Mouse (Mus musculus): ENCODE data around the gene Tbc1d23. TPM values are rescaled to one million over a fixed set of nuclear protein-coding genes. Genes with fewer than 3 reads are reported as not detected.

The Tbc1d23 gene
- polyA plus RNA-seq, 1 experiment from 2014 or later, result 20.6 TPM

DNA sequence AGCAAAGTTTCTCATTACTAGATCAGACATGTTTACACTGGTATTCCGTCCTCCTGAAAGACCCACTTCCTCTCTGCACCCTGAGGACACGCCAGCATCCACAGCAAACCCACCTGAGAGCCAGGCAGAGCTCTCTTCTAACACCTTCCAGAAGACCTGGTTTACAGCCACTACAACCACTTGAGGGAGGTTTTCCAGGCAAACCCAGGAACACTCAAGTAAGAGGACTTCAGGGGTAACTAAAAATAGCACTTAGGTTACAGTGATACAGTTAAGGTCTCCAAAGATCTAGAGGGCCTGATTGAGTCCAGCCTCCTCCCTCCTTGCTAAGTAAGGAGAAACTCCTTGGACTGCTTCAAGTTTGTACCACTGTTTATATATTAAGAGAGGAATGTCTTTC is 23.0 kb downstream of the Tbc1d23 start:
- no peak for ATAC-seq (ENCODE audit: insufficient number of reproducible peaks, low FRiP score)
- H3K4me3 ChIP-seq, result no peak overlapping the region
- 66% methylated on average over 2 of the region's 2 CpGs for WGBS
- H3K4me1 ChIP-seq (replicated peaks), result peaks cover 6% of the 10 kb centered on the region
- no peak overlapping the region; the same call in 1 of the 2 replicates for H3K27ac ChIP-seq (ENCODE audit: poor library complexity, severe bottlenecking)
- H3K9ac ChIP-seq, result no peak overlapping the region
- no peaks in the 10 kb centered on the region for H3K9me3 ChIP-seq (replicated peaks)
- H3K27me3 ChIP-seq (replicated peaks), result no peaks in the 10 kb centered on the region
- H3K4me2 ChIP-seq, result no peak overlapping the region
- peaks cover 40% of the 10 kb centered on the region for H3K36me3 ChIP-seq

DNA sequence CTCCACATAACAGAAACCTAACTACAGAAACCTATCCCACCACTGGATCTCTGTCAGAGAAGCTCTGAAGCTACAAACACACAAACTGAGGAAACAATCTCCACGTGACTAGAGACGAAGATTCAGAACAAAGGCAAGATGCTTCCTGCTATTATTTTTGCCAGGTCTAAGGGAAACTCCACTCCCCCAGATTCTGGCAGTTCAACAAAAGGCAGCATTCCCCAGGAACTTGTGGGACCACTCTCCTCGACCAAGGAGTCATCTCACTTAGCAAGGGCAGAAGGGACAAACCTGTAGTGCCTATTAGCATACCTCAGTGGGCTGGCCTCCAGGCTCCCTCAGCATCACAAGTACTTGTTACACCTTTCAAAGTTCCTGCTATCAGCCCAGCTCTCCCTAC is 34.0 kb downstream of the Tbc1d23 start:
- no peaks in the 10 kb centered on the region for H3K27me3 ChIP-seq (replicated peaks)
- no peaks in the 10 kb centered on the region for H3K9me3 ChIP-seq (replicated peaks)
- H3K36me3 ChIP-seq, result peaks cover 45% of the 10 kb centered on the region
- ATAC-seq (ENCODE audit: insufficient number of reproducible peaks, low FRiP score), result no peak
- no peak overlapping the region for H3K27ac ChIP-seq (ENCODE audit: poor library complexity, severe bottlenecking)
- no peak overlapping the region for H3K4me3 ChIP-seq
- H3K9ac ChIP-seq, result no peak overlapping the region
- H3K4me1 ChIP-seq (replicated peaks), result no peaks in the 10 kb centered on the region
- H3K4me2 ChIP-seq, result no peak overlapping the region
- WGBS, result 61% methylated on average over 3 of the region's 3 CpGs

DNA sequence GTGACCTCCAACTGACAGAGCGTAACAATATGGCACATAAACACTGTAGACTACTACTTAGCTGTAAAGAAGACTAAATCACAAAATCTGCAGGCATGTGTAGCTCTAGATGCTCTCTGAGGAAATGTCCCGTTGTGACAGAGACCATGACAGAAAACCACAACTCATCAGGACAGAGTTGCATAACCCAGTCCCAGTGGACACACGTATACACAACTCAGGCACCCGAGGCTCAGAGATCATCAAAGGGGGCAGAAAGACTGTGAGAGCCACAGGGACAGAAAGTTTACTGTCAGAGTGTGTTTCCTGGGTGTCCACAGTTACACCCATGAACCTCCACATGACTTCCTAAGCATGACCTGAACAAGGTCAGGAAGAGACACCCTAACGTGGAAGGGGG is 34.7 kb downstream of the Tbc1d23 start:
- Histone ChIP-seq H3K27me3 (replicated peaks) (no peaks in the 10 kb centered on the region), H3K9me3 (replicated peaks) (no peaks in the 10 kb centered on the region), H3K4me3 (no peak overlapping the region), H3K4me1 (replicated peaks) (no peaks in the 10 kb centered on the region), H3K27ac (ENCODE audit: poor library complexity, severe bottlenecking) (no peak overlapping the region), H3K9ac (no peak overlapping the region), H3K4me2 (no peak overlapping the region), H3K36me3 (peaks cover 52% of the 10 kb centered on the region)
- 83% methylated on average over 5 of the region's 5 CpGs for WGBS
- no peak for ATAC-seq (ENCODE audit: insufficient number of reproducible peaks, low FRiP score)

DNA sequence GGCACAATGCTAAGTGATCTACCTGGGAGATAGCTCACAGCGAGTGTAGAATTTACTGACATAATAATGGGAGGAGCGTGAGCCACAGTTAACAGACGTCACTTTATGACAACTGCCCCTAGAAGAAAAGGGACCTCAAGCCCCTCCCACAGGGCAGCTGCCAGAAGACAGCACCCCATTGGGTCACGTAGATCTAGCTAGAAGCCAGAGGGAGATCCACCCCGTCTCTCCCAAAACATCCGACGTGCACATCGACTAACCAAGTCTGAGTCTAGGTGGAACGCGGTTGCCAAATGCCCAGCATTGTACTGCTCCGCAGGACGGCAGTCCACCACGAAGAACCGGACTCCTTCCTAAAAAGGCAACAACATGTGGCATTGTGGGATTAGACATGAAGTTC is 40.1 kb downstream of the Tbc1d23 start:
- H3K36me3 ChIP-seq, result peaks cover 51% of the 10 kb centered on the region
- no peak overlapping the region for H3K4me2 ChIP-seq
- peaks cover 3% of the 10 kb centered on the region; the same call in 1 of the 2 replicates for H3K4me1 ChIP-seq (replicated peaks)
- H3K27me3 ChIP-seq (replicated peaks), result no peaks in the 10 kb centered on the region
- ATAC-seq (ENCODE audit: insufficient number of reproducible peaks, low FRiP score), result no peak
- no peaks in the 10 kb centered on the region for H3K9me3 ChIP-seq (replicated peaks)
- no peak overlapping the region for H3K27ac ChIP-seq (ENCODE audit: poor library complexity, severe bottlenecking)
- H3K4me3 ChIP-seq, result no peak overlapping the region
- H3K9ac ChIP-seq, result no peak overlapping the region
- 92% methylated on average over 14 of the region's 14 CpGs for WGBS

DNA sequence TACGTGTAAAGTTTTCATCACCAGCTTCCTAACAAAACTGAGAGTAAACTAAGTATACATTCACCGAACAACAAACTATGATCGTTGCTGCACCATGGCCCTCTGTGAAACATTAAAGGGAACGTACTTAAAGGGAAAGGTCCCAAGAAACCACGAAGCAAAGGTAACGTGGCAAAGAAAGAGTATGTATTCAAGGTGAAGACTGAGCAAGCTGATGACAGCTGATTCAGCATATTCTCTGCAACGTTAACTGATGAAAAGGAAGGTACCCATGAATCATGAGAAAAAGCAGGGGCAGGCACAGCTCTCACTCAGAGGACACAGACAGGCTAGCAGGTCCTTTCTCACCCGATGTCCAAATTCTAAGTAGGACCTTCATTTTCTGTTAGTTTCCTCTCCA is 40.9 kb downstream of the Tbc1d23 start:
- peaks cover 3% of the 10 kb centered on the region; the same call in 1 of the 2 replicates for H3K4me1 ChIP-seq (replicated peaks)
- H3K4me2 ChIP-seq, result no peak overlapping the region
- H3K36me3 ChIP-seq, result peaks cover 56% of the 10 kb centered on the region
- no peaks in the 10 kb centered on the region for H3K9me3 ChIP-seq (replicated peaks)
- no peak overlapping the region for H3K27ac ChIP-seq (ENCODE audit: poor library complexity, severe bottlenecking)
- H3K27me3 ChIP-seq (replicated peaks), result no peaks in the 10 kb centered on the region
- 81% methylated on average over 8 of the region's 8 CpGs for WGBS
- no peak overlapping the region for H3K9ac ChIP-seq
- ATAC-seq (ENCODE audit: insufficient number of reproducible peaks, low FRiP score), result no peak
- H3K4me3 ChIP-seq, result no peak overlapping the region

DNA sequence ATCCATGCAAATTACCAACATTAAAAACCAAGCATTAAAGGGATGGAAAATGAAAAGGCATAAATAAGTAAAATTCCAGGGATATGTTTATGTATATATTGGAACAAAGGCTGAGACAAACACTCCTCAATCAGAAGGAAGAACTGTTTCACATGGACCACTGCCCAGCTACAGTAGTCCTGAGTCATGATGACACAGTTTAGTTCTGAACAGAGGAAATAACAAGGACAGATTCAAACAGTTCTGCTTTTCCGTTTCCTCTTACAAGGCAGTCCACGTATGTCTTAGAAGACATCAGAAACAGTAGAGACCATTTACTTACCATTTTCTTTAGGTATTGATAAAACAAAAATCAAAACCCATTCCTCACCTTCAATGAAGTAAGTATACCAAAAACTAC is 41.8 kb downstream of the Tbc1d23 start:
- Histone ChIP-seq H3K4me2 (no peak overlapping the region), H3K27ac (ENCODE audit: poor library complexity, severe bottlenecking) (no peak overlapping the region), H3K4me1 (replicated peaks) (peaks cover 3% of the 10 kb centered on the region; the same call in 1 of the 2 replicates), H3K4me3 (no peak overlapping the region), H3K9ac (no peak overlapping the region), H3K36me3 (peaks cover 51% of the 10 kb centered on the region), H3K27me3 (replicated peaks) (no peaks in the 10 kb centered on the region), H3K9me3 (replicated peaks) (no peaks in the 10 kb centered on the region)
- 76% methylated on average over 2 of the region's 2 CpGs for WGBS
- ATAC-seq (ENCODE audit: insufficient number of reproducible peaks, low FRiP score), result no peak

DNA sequence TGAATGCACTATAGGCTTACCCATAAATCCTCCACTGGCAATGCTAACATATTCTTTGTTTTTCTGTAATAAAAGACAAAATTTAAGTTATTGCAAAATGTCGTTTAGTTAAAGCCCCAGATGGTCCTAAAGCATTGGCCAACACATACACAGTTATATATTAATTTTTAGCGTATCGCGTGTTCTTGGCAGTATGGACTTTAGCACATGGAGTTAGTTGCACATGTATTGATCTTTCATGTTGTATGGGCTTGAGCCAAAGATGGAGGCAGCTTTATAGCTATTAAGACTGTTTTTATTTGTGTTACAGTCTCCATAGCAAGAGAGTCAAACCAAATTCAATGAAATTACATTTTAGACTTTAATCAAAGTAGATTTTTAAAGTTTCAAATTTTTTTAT is 44.7 kb downstream of the Tbc1d23 start:
- H3K27ac ChIP-seq (ENCODE audit: poor library complexity, severe bottlenecking), result no peak overlapping the region
- no peak for ATAC-seq (ENCODE audit: insufficient number of reproducible peaks, low FRiP score)
- H3K36me3 ChIP-seq, result peaks cover 58% of the 10 kb centered on the region
- no peak overlapping the region for H3K9ac ChIP-seq
- H3K27me3 ChIP-seq (replicated peaks), result no peaks in the 10 kb centered on the region
- 93% methylated on average over 4 of the region's 4 CpGs for WGBS
- H3K9me3 ChIP-seq (replicated peaks), result no peaks in the 10 kb centered on the region
- H3K4me3 ChIP-seq, result no peak overlapping the region
- no peak overlapping the region for H3K4me2 ChIP-seq
- peaks cover 3% of the 10 kb centered on the region; the same call in 1 of the 2 replicates for H3K4me1 ChIP-seq (replicated peaks)

DNA sequence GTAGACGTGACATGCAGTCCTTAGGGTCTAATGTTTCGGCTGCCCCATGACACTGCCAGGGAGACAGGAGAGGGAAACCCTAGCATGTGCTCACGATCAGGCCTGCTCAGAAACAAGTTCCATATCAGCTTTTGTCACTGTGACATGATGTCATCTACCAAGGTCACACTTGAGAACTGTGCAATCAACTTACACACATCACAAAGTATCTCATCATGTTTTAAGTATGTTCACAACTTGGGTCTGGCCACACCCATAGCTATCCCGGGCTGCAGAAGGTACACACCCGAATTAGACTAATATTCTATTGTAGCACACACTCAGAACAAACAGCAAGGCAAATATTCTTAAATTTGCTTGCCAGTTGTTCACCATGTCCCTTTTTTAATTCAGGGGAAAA is 49.3 kb downstream of the Tbc1d23 start:
- WGBS, result 78% methylated on average over 5 of the region's 5 CpGs
- H3K9me3 ChIP-seq (replicated peaks), result no peaks in the 10 kb centered on the region
- H3K27me3 ChIP-seq (replicated peaks), result no peaks in the 10 kb centered on the region
- H3K4me1 ChIP-seq (replicated peaks), result no peaks in the 10 kb centered on the region
- H3K9ac ChIP-seq, result no peak overlapping the region
- H3K4me2 ChIP-seq, result no peak overlapping the region
- peaks cover 56% of the 10 kb centered on the region for H3K36me3 ChIP-seq
- no peak for ATAC-seq (ENCODE audit: insufficient number of reproducible peaks, low FRiP score)
- H3K27ac ChIP-seq (ENCODE audit: poor library complexity, severe bottlenecking), result no peak overlapping the region
- no peak overlapping the region for H3K4me3 ChIP-seq

DNA sequence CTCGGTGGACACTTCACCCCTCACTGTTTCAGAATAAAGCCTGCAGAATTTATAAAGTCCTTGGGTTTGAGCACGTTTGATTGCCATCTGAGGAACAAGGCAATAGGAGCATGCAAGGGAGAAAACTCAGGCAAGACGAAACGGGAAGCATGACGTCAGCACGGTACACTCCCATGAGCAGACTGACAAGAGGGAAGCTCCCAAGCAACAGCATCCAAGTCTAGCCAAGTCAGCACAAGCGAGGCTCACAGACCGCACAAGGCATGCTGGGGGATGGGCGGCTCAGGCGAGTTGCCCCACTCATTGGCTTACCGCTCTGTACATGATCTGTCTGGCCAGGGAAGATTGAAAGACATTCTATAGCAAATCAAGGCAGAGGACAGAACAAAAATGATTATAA is 50.1 kb downstream of the Tbc1d23 start:
- H3K36me3 ChIP-seq, result peaks cover 62% of the 10 kb centered on the region
- ATAC-seq (ENCODE audit: insufficient number of reproducible peaks, low FRiP score), result no peak
- no peaks in the 10 kb centered on the region for H3K9me3 ChIP-seq (replicated peaks)
- no peaks in the 10 kb centered on the region for H3K27me3 ChIP-seq (replicated peaks)
- no peak overlapping the region for H3K27ac ChIP-seq (ENCODE audit: poor library complexity, severe bottlenecking)
- no peak overlapping the region for H3K4me3 ChIP-seq
- no peak overlapping the region for H3K4me2 ChIP-seq
- H3K4me1 ChIP-seq (replicated peaks), result no peaks in the 10 kb centered on the region
- no peak overlapping the region for H3K9ac ChIP-seq
- WGBS, result 79% methylated on average over 11 of the region's 11 CpGs

DNA sequence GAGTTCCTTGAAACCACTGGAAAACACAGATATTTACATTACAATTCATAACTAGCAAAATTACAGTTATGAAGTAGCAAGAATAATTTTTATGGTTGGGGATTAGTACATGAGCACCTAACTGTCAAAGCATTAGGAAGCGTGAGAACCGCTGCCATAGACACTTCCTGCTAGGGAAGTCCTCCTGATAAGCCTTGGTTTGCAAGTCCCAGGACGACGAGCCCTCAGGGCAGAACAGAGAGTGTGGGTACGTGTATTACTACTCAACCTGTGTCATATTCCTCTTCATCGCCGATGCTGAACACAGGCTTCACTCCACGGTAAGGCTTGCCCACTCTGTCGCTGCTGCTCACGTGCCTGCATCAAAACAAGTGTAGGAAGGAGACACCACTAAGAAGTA is 53.6 kb downstream of the Tbc1d23 start:
- Histone ChIP-seq H3K27me3 (replicated peaks) (no peaks in the 10 kb centered on the region), H3K4me1 (replicated peaks) (no peaks in the 10 kb centered on the region), H3K27ac (ENCODE audit: poor library complexity, severe bottlenecking) (no peak overlapping the region), H3K9ac (no peak overlapping the region), H3K36me3 (peaks cover 62% of the 10 kb centered on the region), H3K4me3 (no peak overlapping the region), H3K9me3 (replicated peaks) (no peaks in the 10 kb centered on the region), H3K4me2 (no peak overlapping the region)
- WGBS, result 73% methylated on average over 10 of the region's 10 CpGs
- ATAC-seq (ENCODE audit: insufficient number of reproducible peaks, low FRiP score), result no peak

DNA sequence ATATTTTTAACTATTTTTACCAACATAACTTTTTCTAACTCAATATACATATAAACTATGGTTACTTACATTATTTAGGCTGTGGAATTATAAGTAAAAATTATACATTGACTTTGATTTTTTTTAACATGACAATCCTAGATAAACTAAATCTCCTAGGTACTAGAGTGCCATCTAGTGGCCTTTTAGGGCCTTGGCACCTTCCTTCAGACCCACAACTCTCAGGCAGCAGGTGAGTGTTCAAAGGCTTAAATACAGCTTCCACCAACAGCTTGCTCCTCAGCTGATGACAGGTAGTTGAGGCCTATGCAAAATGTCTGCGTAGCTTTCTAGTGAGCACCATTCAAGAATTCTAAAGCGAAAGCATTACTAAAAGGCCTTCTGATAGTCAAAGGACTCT is 54.0 kb downstream of the Tbc1d23 start:
- Histone ChIP-seq H3K27ac (ENCODE audit: poor library complexity, severe bottlenecking) (no peak overlapping the region), H3K36me3 (peaks cover 62% of the 10 kb centered on the region), H3K4me2 (no peak overlapping the region), H3K9ac (no peak overlapping the region), H3K4me1 (replicated peaks) (no peaks in the 10 kb centered on the region), H3K27me3 (replicated peaks) (no peaks in the 10 kb centered on the region), H3K4me3 (no peak overlapping the region), H3K9me3 (replicated peaks) (no peaks in the 10 kb centered on the region)
- ATAC-seq (ENCODE audit: insufficient number of reproducible peaks, low FRiP score), result no peak
- whole genome bisulfite sequencing, result 48% methylated on average over 2 of the region's 2 CpGs

DNA sequence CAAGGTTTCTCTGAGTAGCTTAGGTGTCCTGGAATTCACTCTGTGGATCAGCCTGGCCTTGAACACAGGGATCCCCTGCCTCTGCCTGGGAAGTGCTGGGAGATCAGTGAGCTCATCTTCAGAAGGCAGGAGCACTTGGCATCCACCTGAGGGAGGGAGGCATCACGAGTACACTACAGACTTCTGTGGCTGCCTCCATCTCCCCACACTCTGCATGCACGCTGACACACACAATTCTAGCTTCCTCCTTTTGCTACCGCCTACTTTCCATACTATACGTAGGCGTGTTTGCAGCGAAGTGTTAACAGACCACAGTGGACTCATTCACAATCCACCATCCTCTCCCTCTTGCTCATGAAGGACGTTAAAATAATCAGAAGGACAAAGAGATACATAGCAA is 55.0 kb downstream of the Tbc1d23 start:
- Histone ChIP-seq H3K4me3 (no peak overlapping the region), H3K4me2 (no peak overlapping the region), H3K27me3 (replicated peaks) (no peaks in the 10 kb centered on the region), H3K27ac (ENCODE audit: poor library complexity, severe bottlenecking) (no peak overlapping the region), H3K9ac (no peak overlapping the region), H3K36me3 (peaks cover 57% of the 10 kb centered on the region), H3K9me3 (replicated peaks) (no peaks in the 10 kb centered on the region), H3K4me1 (replicated peaks) (no peaks in the 10 kb centered on the region)
- ATAC-seq (ENCODE audit: insufficient number of reproducible peaks, low FRiP score), result no peak
- 87% methylated on average over 7 of the region's 7 CpGs for WGBS
